Comparison of ENCODE assay signal across 8 mouse cellular contexts in genomic region chr2:38822995-38823394, GRCm38 (mm10).
A peak's percentile ranks its signal among the peaks of the same experiment; 100 is the strongest.
DNase-seq lines count a peak whose midpoint lies in the region; ATAC-seq lines count a peak whose summit lies in the region.

No protein-coding gene starts in this region.

- peak overlapping the region; percentile 66 for H3K4me2 ChIP-seq in hindbrain, embryonic 14.5 days (replicated peaks)

- WGBS in hindbrain, embryonic 14.5 days, result 6% methylated on average over 6 of the region's 6 CpGs

- H3K9me3 ChIP-seq in erythroblast, embryonic 14.5 days (ENCODE audit: control insufficient read depth, low read length), result no peaks in the 10 kb centered on the region
- no peaks in the 10 kb centered on the region for H3K9me3 ChIP-seq in hindbrain, embryonic 14.5 days (ENCODE audit: control insufficient read depth, low read length)

- peak overlapping the region; percentile 66 for H3K4me3 ChIP-seq in erythroblast, embryonic 14.5 days (replicated peaks)
- H3K4me3 ChIP-seq in hindbrain, embryonic 14.5 days (replicated peaks; ENCODE audit: low read length), result peak overlapping the region; percentile 59

- peaks cover 14% of the 10 kb centered on the region for H3K4me1 ChIP-seq in erythroblast, embryonic 14.5 days (ENCODE audit: control insufficient read depth)
- peaks cover 15% of the 10 kb centered on the region for H3K4me1 ChIP-seq in hindbrain, embryonic 14.5 days (replicated peaks; ENCODE audit: control insufficient read depth, insufficient read depth, low read length)

- H3K27me3 ChIP-seq in erythroblast, embryonic 14.5 days (ENCODE audit: control insufficient read depth), result no peaks in the 10 kb centered on the region
- H3K27me3 ChIP-seq in hindbrain, embryonic 14.5 days (ENCODE audit: control insufficient read depth, insufficient read depth, low read length), result no peaks in the 10 kb centered on the region

- intact Hi-C loops in left cerebral cortex, postnatal 25 days (cut with DNase I), result no loop called here

- H3K27ac ChIP-seq in hindbrain, embryonic 14.5 days, result peak overlapping the region; percentile 97

- no peak for ATAC-seq in erythroblast, adult 5-6 weeks (replicated peaks; ENCODE audit: low FRiP score, poor library complexity, severe bottlenecking)
- peak; percentile 90 for ATAC-seq in hindbrain, embryonic 14.5 days (ENCODE audit: low FRiP score)
- peak; percentile 85 for ATAC-seq in megakaryocyte-erythroid progenitor cell, adult 5-6 weeks (replicated peaks; ENCODE audit: low FRiP score, low TSS enrichment, poor library complexity, severe bottlenecking)

- no peaks in the 10 kb centered on the region for H3K36me3 ChIP-seq in erythroblast, embryonic 14.5 days (ENCODE audit: control insufficient read depth)
- H3K36me3 ChIP-seq in hindbrain, embryonic 14.5 days (replicated peaks; ENCODE audit: control insufficient read depth, insufficient read depth), result no peaks in the 10 kb centered on the region

- DNase-seq in cerebellum, postnatal 10 days, result peak; percentile 68 to 72
- peak; percentile 75 for DNase-seq in gastrocnemius, adult 18-20 months (ENCODE audit: low spot score)
- peak; percentile 75 for DNase-seq in hindbrain, embryonic 14.5 days (ENCODE audit: low spot score)
- peak; percentile 5 to 25 for DNase-seq in left cerebral cortex, postnatal 25 days (ENCODE audit: low spot score in 2 of 2)
- DNase-seq in right cerebral cortex, postnatal 14 days, result peak; percentile 25

- H3K9ac ChIP-seq in hindbrain, embryonic 14.5 days, result peak overlapping the region; percentile 87

Comparison
In these comparisons a context has a peak if more than half of its experiments do, and no peak if none do; other contexts are left out.
1. DNase-seq: peak in every context shown above with its lines; median percentile 75 in gastrocnemius, adult 18-20 months; 75 in hindbrain, embryonic 14.5 days; 70 in cerebellum, postnatal 10 days; 25 in right cerebral cortex, postnatal 14 days; 15 in left cerebral cortex, postnatal 25 days.